Mouse (Mus musculus) testis, adult 2 months (tissue): ENCODE results near the gene Ucp2.

Source experiments
- CTCF ChIP-seq: fragments of 200-500 bp; IDR thresholded peaks from 2 replicates; pipeline ENCODE4 v1.5.1; 2012; ENCODE audit warnings: low read depth, mild to moderate bottlenecking, inconsistent platforms, low read length, moderate library complexity; ENCODE audit not compliant: control insufficient read depth, insufficient read depth, insufficient replicate concordance
- POLR2A ChIP-seq: fragments of 200-500 bp; IDR thresholded peaks from 2 replicates; pipeline ENCODE4 v1.6.1; 2012; ENCODE audit warnings: low read depth, mild to moderate bottlenecking, inconsistent platforms, low read length, moderate library complexity; ENCODE audit not compliant: control insufficient read depth

- no peak for TF ChIP-seq POLR2A
- TF ChIP-seq CTCF = no peak
Measured at GRCm38 (mm10) chr7:100493484-100494414, 612 bp downstream of the Ucp2 start.
